Mouse (Mus musculus) liver, adult 2 months (tissue): Measurements from ENCODE around the gene Per1.

Experiments
- CTCF ChIP-seq: fragments of 200-500 bp; IDR thresholded peaks from 2 replicates; pipeline ENCODE4 v1.5.1; 2011; ENCODE audit warnings: low read depth, low read length, control low read depth
- POLR2A ChIP-seq: fragments of 200-500 bp; IDR thresholded peaks from 2 replicates; pipeline ENCODE4 v1.6.1; 2011; ENCODE audit warnings: low read length, control low read depth; ENCODE audit not compliant: insufficient read depth; ENCODE audit errors: extremely low read depth

GRCm38 (mm10) chr11:69117737-69118695 is 23.0 kb downstream of the Per1 start:
- TF ChIP-seq POLR2A (no peak), CTCF (no peak)
